Mouse (Mus musculus) neural tube, embryonic 11.5 days (tissue): ENCODE data around the gene Asb2. TPM values are rescaled to one million over a fixed set of nuclear protein-coding genes. Genes with fewer than 3 reads are reported as not detected.
A peak's percentile ranks its signal among the peaks of the same experiment; 100 is the strongest.

Experiments
- ATAC-seq: fragments of 200-750 bp; cut with Nextera tagmentation; 2 replicates; pipeline ENCODE4 v1.8.0; 2017; ENCODE audit warnings: moderate number of reproducible peaks, mild to moderate bottlenecking, moderate TSS enrichment, moderate library complexity; ENCODE audit not compliant: insufficient read depth, low FRiP score, low TSS enrichment
- DNase-seq: peaks from one replicate; pipeline ENCODE4 v3.0.0-alpha.2; 2015; ENCODE audit warnings: low spot score
- H3K27ac ChIP-seq: fragments of 300-500 bp; sonication (generic); 2 replicates; pipeline ENCODE4 v1.5.1; 2014; ENCODE audit warnings: low read depth, mild to moderate bottlenecking, low read length
- H3K27me3 ChIP-seq: fragments of 300-500 bp; sonication (generic); 2 replicates; pipeline ENCODE4 v1.6.1; 2014; ENCODE audit warnings: mild to moderate bottlenecking, low read length, mixed read lengths; ENCODE audit not compliant: control insufficient read depth, insufficient read depth
- H3K36me3 ChIP-seq: fragments of 300-500 bp; sonication (generic); 2 replicates; pipeline ENCODE4 v1.6.1; 2014; ENCODE audit warnings: mild to moderate bottlenecking, low read length, moderate library complexity, mixed read lengths; ENCODE audit not compliant: control insufficient read depth, insufficient read depth
- H3K4me1 ChIP-seq: fragments of 300-500 bp; sonication (generic); 2 replicates; pipeline ENCODE4 v1.6.1; 2014; ENCODE audit warnings: low read length, mixed read lengths; ENCODE audit not compliant: control insufficient read depth, insufficient read depth
- H3K4me2 ChIP-seq: fragments of 300-500 bp; sonication (generic); 2 replicates; pipeline ENCODE4 v1.6.1; 2014; ENCODE audit warnings: low read depth, mild to moderate bottlenecking, moderate library complexity
- H3K4me3 ChIP-seq: fragments of 300-500 bp; sonication (generic); 2 replicates; pipeline ENCODE4 v1.5.1; 2014; ENCODE audit warnings: low read depth, low read length
- H3K9ac ChIP-seq: fragments of 300-500 bp; sonication (generic); 2 replicates; pipeline ENCODE4 v1.6.1; 2014; ENCODE audit warnings: mild to moderate bottlenecking, low read length
- H3K9me3 ChIP-seq: fragments of 300-500 bp; sonication (generic); 2 replicates; pipeline ENCODE4 v1.6.1; 2016; ENCODE audit warnings: low read length; ENCODE audit not compliant: control insufficient read depth
- WGBS: fragments of 180-500 bp; shearing (Covaris S2); extraction: QIAGEN DNeasy Blood & Tissue Kit; methylation state at CpG from one replicate; pipeline ENCODE4 v1.1.7; 2014; 5-methylcytosine and 5-hydroxymethylcytosine counted together
- polyA plus RNA-seq: library from polyadenylated mRNA; unstranded; fragments of >200 nt; fragmentation: Nextera tagmentation; extraction: Ambion mirVana; gene quantifications from 2 replicates; pipeline ENCODE4 v1.2.1, GENCODE M21; 2014

The Asb2 gene
- polyA plus RNA-seq, 1 experiment from 2014 or later: 3.4 TPM

DNA sequence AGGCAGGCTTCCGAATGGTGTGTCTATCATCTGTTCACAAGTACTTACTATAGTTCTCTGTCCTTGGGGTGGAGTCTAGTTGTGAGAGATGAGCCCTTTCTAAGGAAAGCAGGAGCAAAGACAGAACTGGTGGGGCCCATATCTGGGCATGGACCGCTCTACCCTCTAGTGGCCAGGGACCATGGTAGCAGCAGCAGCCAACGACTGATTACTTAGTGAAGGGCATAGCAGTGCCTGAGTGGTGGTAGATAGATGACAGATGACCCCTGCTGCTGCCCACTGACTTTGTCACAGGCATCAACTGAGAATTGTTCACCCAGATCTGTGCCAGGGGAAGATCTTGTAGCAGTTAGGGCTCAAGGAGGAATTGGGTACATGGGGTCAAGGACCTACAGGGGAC lies 33.0 kb downstream of the Asb2 start:
- Histone ChIP-seq H3K4me1 (peaks cover 5% of the 10 kb centered on the region; the same call in 1 of the 2 replicates), H3K27me3 (peaks cover 12% of the 10 kb centered on the region), H3K27ac (no peak overlapping the region), H3K9ac (no peak overlapping the region), H3K4me3 (no peak overlapping the region), H3K9me3 (no peaks in the 10 kb centered on the region), H3K4me2 (no peak overlapping the region), H3K36me3 (no peaks in the 10 kb centered on the region)
- ATAC-seq (peak; percentile 56; the same call in 1 of the 2 replicates), DNase-seq (peak; percentile 42)
- WGBS: 24% methylated on average over 3 of the region's 3 CpGs

DNA sequence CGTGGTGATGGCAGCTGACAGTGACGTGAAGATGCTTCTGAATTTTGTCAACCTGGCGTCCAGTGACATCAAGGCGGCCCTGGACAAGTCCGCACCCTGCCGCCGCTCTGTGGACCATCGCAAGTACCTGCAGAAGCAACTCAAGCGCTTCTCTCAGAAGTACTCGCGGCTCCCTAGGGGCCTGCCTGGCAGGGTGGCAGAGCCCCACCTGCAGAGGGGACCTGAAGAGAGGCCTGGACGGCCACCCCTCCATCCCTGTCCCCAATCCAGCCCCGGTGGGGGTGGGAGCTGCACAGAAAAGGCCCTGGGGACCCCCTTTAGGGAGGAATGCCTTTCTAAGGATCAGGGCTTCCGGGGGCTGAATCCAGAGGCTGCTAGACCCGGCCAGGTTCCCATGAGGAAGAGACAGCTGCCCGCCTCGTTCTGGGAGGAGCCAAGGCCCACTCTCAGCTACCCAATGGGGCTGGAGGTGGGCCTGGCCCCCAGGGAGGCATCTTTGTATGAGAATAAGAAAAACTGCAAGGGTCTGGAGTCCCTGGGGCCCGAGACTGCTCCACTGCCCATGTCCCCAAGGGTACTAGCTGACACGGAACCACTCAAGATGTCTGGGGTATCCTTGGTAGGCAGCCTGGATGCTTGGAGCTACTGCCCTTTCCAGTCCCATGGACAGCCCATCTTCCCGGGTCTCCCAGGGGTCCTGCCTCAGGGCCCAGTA lies 39.8 kb downstream of the Asb2 start:
- H3K9ac ChIP-seq: peak overlapping the region; percentile 48
- H3K9me3 ChIP-seq: no peaks in the 10 kb centered on the region
- H3K27me3 ChIP-seq: 0 out of 2 replicates have a peak, but pooled peaks cover 2% of the 10 kb centered on the region
- H3K4me1 ChIP-seq: peaks cover 41% of the 10 kb centered on the region
- WGBS: 25% methylated on average over 20 of the region's 20 CpGs
- no peak for ATAC-seq
- no peaks in the 10 kb centered on the region for H3K36me3 ChIP-seq
- H3K4me2 ChIP-seq: peak overlapping the region; percentile 62
- H3K27ac ChIP-seq: peak overlapping the region; percentile 92
- H3K4me3 ChIP-seq: peak overlapping the region; percentile 41
- no peak for DNase-seq

DNA sequence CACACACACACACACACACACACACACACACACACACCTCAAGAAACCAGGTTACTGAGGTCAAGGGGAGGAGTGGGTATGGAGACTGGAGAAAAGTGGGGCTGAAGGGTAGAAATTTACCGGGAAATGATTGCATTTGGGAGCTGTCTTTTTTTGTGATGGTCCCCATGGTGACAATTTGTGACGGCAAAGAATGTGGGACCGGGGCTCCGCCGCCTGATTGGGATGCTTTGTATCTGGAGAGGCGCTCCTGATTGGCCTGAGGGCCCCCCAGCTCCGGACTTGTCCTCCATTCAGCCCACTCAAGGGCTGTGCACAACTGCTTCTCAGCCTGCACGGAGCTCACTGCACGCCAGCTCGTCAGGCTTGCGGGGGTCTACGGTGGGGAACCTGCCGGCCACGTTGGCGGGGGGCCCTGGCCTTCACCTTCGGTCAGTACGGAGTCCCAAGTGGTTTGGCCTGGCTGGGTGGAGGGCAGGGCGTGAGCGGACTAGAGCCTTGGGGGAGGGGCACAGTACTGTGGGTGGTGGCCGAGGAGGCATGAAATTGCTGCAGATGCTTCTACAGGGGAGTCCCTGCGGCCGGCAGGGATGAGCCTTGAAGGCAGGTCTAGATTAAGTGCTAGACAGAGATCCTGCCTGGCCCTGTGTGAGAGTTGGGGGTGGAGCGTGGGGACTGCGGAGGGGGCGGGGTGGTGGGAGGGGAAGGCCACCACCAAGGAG lies 41.0 kb downstream of the Asb2 start:
- H3K4me3 ChIP-seq: peak overlapping the region; percentile 41
- peak overlapping the region; percentile 62 for H3K9ac ChIP-seq
- H3K9me3 ChIP-seq: no peaks in the 10 kb centered on the region
- 1% methylated on average over 25 of the region's 25 CpGs for WGBS
- DNase-seq: peak; percentile 82
- H3K4me2 ChIP-seq: peak overlapping the region; percentile 62
- ATAC-seq: peak; percentile 88
- H3K27ac ChIP-seq: peak overlapping the region; percentile 92
- no peaks in the 10 kb centered on the region for H3K36me3 ChIP-seq
- H3K27me3 ChIP-seq: 0 out of 2 replicates have a peak, but pooled peaks cover 2% of the 10 kb centered on the region
- peaks cover 41% of the 10 kb centered on the region for H3K4me1 ChIP-seq

DNA sequence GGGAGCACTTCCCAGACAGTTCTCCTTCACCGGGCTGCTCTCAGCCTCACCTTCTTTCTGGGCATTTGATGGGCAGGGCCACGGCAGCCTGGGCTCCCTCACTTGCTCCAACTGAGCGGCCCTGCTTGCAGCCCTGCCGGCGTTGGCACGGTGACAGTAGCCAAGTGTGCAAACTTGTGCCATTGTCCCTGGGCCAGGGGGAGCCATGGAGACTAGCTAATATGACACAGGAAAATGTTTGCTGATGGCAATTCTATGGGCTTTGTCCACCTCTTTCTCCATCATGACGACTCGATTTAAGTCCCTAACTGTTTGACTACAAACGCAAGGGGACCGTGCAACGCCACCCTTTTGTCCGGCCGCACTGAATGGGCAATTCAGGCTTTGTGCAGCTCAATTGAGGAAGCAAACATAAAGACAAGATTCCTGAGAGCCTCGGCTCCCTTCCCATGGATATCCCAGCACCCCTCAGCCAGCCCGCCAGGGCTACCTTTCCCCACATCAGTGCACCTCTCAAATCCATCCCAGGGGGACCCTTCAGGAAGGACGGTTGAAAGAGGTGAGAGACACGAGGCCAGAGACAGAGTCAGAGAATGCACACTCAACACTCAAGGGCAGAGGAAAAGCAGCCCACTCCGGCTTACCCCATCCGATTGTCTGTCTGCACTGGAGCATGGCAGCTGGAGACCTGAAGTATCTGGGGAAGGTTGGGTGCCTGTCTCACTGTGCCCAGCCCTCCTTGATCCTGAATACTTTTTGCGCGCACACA lies 41.7 kb downstream of the Asb2 start:
- Histone ChIP-seq H3K9ac (peak overlapping the region; percentile 40), H3K9me3 (no peaks in the 10 kb centered on the region), H3K36me3 (no peaks in the 10 kb centered on the region), H3K4me3 (peak overlapping the region; percentile 41; the same call in 1 of the 2 replicates), H3K27ac (peak overlapping the region; percentile 92), H3K27me3 (0 out of 2 replicates have a peak, but pooled peaks cover 2% of the 10 kb centered on the region), H3K4me2 (peak overlapping the region; percentile 62), H3K4me1 (peaks cover 41% of the 10 kb centered on the region)
- peak; percentile 74 for ATAC-seq
- 33% methylated on average over 21 of the region's 21 CpGs for WGBS
- DNase-seq: peak; percentile 83

DNA sequence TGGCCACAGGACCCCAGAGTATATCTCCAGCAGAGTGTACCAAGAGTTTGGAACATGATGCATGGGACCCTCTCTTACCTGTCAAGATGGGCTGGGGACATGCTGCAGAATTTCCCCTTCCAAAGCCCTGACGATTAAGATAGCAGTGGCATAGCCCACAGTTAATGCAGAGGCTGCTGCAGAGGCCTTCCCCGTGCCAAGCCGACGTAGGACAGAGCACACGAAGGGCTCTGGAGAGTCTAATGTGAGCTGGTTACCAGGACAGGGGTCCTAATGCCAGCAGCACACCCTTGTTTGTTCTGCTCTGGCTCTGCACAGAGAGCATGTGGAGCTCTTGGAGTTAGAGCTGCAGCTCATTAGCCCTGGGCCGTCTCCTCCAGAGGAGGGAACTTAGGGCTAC lies 42.5 kb downstream of the Asb2 start:
- Histone ChIP-seq H3K36me3 (no peaks in the 10 kb centered on the region), H3K9ac (peak overlapping the region; percentile 40), H3K4me2 (peak overlapping the region; percentile 62), H3K9me3 (no peaks in the 10 kb centered on the region), H3K4me1 (peaks cover 41% of the 10 kb centered on the region), H3K4me3 (no peak overlapping the region), H3K27ac (peak overlapping the region; percentile 92), H3K27me3 (0 out of 2 replicates have a peak, but pooled peaks cover 2% of the 10 kb centered on the region)
- WGBS: 57% methylated on average over 6 of the region's 6 CpGs
- DNase-seq (no peak), ATAC-seq (no peak)

DNA sequence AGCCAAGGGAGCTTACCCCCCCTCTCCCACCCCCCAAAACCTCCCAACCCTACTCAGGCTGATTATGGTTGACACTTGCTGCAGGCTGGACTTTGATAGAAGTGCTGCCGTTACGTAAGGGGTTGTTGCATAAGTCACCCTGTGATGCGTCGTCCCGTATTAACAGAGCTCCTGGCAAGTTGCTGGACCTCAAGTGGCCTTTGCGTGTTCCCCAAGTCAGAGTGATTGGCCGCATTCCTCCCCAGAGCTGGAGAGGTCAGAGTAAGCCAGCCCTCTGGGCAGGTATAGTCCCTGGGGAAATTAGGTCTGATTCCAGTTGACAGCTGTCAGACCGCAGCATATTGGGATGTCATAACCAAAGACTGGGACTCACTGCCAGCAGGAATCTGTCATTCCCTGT lies 43.9 kb downstream of the Asb2 start:
- H3K9me3 ChIP-seq: no peaks in the 10 kb centered on the region
- no peak overlapping the region for H3K9ac ChIP-seq
- 0 out of 2 replicates have a peak, but pooled peaks cover 2% of the 10 kb centered on the region for H3K27me3 ChIP-seq
- ATAC-seq (no peak), DNase-seq (no peak)
- H3K36me3 ChIP-seq: no peaks in the 10 kb centered on the region
- peaks cover 41% of the 10 kb centered on the region for H3K4me1 ChIP-seq
- no peak overlapping the region for H3K4me3 ChIP-seq
- WGBS: 86% methylated on average over 8 of the region's 8 CpGs
- H3K27ac ChIP-seq: no peak overlapping the region
- no peak overlapping the region for H3K4me2 ChIP-seq

DNA sequence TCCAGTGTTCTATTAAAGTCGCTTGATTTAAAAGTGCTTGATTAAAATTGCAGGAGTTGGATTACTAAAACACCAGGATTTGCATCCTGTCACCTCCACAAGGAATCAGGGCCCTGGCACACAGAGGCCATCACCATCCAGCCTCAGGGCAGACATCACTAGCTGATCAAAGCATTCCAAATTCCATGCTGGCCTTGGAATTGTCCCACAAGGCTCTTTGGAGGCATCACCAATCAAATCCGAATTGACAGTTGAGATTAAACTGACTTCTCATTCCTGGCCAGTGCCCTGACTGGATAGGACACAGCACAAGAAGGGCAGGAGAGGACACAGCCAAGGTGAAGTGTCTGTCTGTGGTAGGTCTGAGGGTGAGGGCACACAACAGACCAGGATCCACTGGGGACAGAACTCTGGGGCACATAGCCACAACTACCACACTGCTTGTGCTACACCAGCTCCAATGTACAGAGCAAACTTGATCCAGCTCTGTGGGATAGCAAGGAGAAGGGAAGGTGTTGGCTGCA lies 45.0 kb downstream of the Asb2 start, which contains the start of gene Fam181a:
Fam181a (plus strand) TSS at position 232 of the 524 bp plus-strand sequence.
- 0 out of 2 replicates have a peak, but pooled peaks cover 2% of the 10 kb centered on the region for H3K27me3 ChIP-seq
- no peak within 1 kb of the TSS for H3K27ac ChIP-seq
- no peak within 1 kb of the TSS for H3K4me3 ChIP-seq
- peaks cover 30% of the 10 kb centered on the region for H3K4me1 ChIP-seq
- no peak within 1 kb of the TSS for H3K9ac ChIP-seq
- H3K9me3 ChIP-seq: no peaks in the 10 kb centered on the region
- ATAC-seq (no peak), DNase-seq (no peak)
- H3K4me2 ChIP-seq: no peak within 1 kb of the TSS
- H3K36me3 ChIP-seq: no peaks in the 10 kb centered on the region
- WGBS: 86% methylated on average over 2 of the region's 2 CpGs

DNA sequence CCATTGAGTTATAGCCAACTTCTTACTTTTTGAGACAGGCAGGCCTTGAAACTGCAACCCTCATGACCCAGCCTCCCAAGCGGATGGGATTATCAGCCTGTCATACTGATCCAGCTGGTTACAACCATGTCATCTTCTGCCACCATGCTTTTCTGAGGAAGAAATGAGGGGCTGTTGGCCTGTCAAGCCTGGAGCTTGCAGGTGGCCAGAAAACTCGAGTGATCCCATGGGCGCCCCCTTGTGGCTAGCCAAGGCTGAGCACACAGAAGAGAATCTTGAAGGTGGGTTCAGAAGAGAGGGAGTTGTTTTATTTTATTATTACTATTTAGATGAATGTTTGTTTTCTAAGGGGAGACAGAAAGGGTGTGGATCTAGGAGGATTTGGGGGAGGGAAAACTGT lies 49.1 kb downstream of the Asb2 start:
- peak; percentile 66 for DNase-seq
- ATAC-seq: 0 out of 2 replicates have a peak, but pooled peaks have one; percentile 22
- Histone ChIP-seq H3K4me1 (0 out of 2 replicates have a peak, but pooled peaks cover under 1% of the 10 kb centered on the region), H3K4me2 (no peak overlapping the region), H3K9ac (no peak overlapping the region), H3K36me3 (no peaks in the 10 kb centered on the region), H3K4me3 (no peak overlapping the region), H3K27me3 (no peaks in the 10 kb centered on the region), H3K9me3 (no peaks in the 10 kb centered on the region), H3K27ac (no peak overlapping the region)
- 26% methylated on average over 3 of the region's 3 CpGs for WGBS
